Mouse (Mus musculus): ENCODE data around the gene Casp6. TPM values are rescaled to one million over a fixed set of nuclear protein-coding genes. Genes with fewer than 3 reads are reported as not detected.

The Casp6 gene
- polyA plus RNA-seq, 1 experiment from 2014 or later: 81.2 TPM

DNA sequence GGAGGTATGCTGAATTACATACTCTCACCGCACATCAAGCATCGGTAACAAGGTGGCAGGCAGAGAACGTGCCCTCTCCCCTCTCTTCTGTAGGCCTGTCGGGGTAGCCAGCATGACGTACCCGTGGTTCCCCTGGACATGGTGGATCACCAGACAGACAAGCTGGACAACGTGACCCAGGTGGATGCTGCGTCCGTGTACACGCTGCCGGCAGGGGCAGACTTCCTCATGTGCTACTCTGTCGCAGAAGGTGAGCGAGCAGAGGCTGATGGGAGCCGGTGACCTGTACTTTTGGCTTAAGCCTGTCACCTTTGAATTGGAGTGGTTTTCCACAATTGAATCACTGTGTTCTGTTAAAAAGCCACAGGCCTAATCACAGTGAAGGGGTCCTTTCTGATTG, 10.8 kb downstream of the Casp6 start:
- ATAC-seq (replicated peaks; ENCODE audit: low FRiP score, low read depth) (no peak), DNase-seq (ENCODE audit: low spot score) (no peak)
- no peak overlapping the region for H3K4me2 ChIP-seq (ENCODE audit: low read length)
- WGBS: 94% methylated on average over 14 of the region's 14 CpGs
- no peak overlapping the region for H3K9ac ChIP-seq (ENCODE audit: low read depth, low read length)
- TF ChIP-seq CTCF (IDR thresholded peaks at IDR 0.05; ENCODE audit: low read depth): no peak
- H3K4me1 ChIP-seq (replicated peaks; ENCODE audit: insufficient read depth, low read length): no peaks in the 10 kb centered on the region
- H3K9me3 ChIP-seq (replicated peaks; ENCODE audit: low read length): no peaks in the 10 kb centered on the region
- no peak overlapping the region for H3K4me3 ChIP-seq (replicated peaks; ENCODE audit: low read depth, low read length)
- peaks cover 28% of the 10 kb centered on the region for H3K36me3 ChIP-seq (ENCODE audit: insufficient read depth, low read length)
- H3K27me3 ChIP-seq (ENCODE audit: insufficient read depth, low read length): no peaks in the 10 kb centered on the region
- no peak overlapping the region for H3K27ac ChIP-seq

DNA sequence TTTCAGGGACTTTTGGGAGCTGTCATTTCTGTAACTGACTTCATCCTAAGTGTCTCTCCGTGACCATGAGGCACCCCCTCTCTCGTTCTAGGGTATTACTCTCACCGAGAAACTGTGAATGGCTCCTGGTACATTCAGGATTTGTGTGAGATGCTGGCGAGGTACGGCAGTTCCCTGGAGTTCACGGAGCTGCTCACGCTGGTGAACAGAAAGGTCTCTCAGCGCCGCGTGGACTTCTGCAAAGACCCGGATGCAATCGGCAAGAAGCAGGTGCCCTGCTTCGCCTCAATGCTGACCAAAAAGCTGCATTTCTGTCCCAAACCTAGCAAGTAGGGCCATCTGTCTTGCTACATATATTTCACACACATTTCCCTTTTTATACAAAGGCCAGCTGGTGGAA, 12.0 kb downstream of the Casp6 start:
- Histone ChIP-seq H3K9ac (ENCODE audit: low read depth, low read length) (no peak overlapping the region), H3K9me3 (replicated peaks; ENCODE audit: low read length) (no peaks in the 10 kb centered on the region), H3K4me2 (ENCODE audit: low read length) (no peak overlapping the region), H3K4me1 (replicated peaks; ENCODE audit: insufficient read depth, low read length) (no peaks in the 10 kb centered on the region), H3K4me3 (replicated peaks; ENCODE audit: low read depth, low read length) (no peak overlapping the region), H3K36me3 (ENCODE audit: insufficient read depth, low read length) (peaks cover 28% of the 10 kb centered on the region), H3K27me3 (ENCODE audit: insufficient read depth, low read length) (no peaks in the 10 kb centered on the region), H3K27ac (no peak overlapping the region)
- 94% methylated on average over 13 of the region's 13 CpGs for WGBS
- no peak for DNase-seq (ENCODE audit: low spot score)
- no peak for TF ChIP-seq CTCF (IDR thresholded peaks at IDR 0.05; ENCODE audit: low read depth)
- ATAC-seq (replicated peaks; ENCODE audit: low FRiP score, low read depth): no peak

- Histone ChIP-seq H3K27me3 (ENCODE audit: insufficient read depth, low read length) (no peaks in the 10 kb centered on the region), H3K4me3 (replicated peaks; ENCODE audit: low read depth, low read length) (no peak overlapping the region), H3K4me2 (ENCODE audit: low read length) (no peak overlapping the region), H3K27ac (no peak overlapping the region), H3K36me3 (ENCODE audit: insufficient read depth, low read length) (peaks cover 14% of the 10 kb centered on the region), H3K9me3 (replicated peaks; ENCODE audit: low read length) (no peaks in the 10 kb centered on the region), H3K4me1 (replicated peaks; ENCODE audit: insufficient read depth, low read length) (no peaks in the 10 kb centered on the region), H3K9ac (ENCODE audit: low read depth, low read length) (no peak overlapping the region)
- 75% methylated on average over 3 of the region's 3 CpGs for WGBS
- DNase-seq (ENCODE audit: low spot score) (no peak), ATAC-seq (replicated peaks; ENCODE audit: low FRiP score, low read depth) (no peak)
- no peak for TF ChIP-seq CTCF (IDR thresholded peaks at IDR 0.05; ENCODE audit: low read depth)
Measured at GRCm38 (mm10) chr3:129917424-129917823, 16.2 kb downstream of the Casp6 start.

GRCm38 (mm10) chr3:129918434-129918833, 17.2 kb downstream of the Casp6 start:
- 17% methylated on average over 13 of the region's 13 CpGs for WGBS
- Histone ChIP-seq H3K27ac (no peak overlapping the region), H3K9ac (ENCODE audit: low read depth, low read length) (no peak overlapping the region), H3K27me3 (ENCODE audit: insufficient read depth, low read length) (no peaks in the 10 kb centered on the region), H3K4me2 (ENCODE audit: low read length) (no peak overlapping the region), H3K9me3 (replicated peaks; ENCODE audit: low read length) (no peaks in the 10 kb centered on the region), H3K36me3 (ENCODE audit: insufficient read depth, low read length) (peaks cover 9% of the 10 kb centered on the region), H3K4me3 (replicated peaks; ENCODE audit: low read depth, low read length) (no peak overlapping the region), H3K4me1 (replicated peaks; ENCODE audit: insufficient read depth, low read length) (no peaks in the 10 kb centered on the region)
- ATAC-seq (replicated peaks; ENCODE audit: low FRiP score, low read depth) (peak; percentile 54; the same call in 1 of the 2 replicates), DNase-seq (ENCODE audit: low spot score) (peak; percentile 81)
- peak; percentile 83 for TF ChIP-seq CTCF (IDR thresholded peaks at IDR 0.05; ENCODE audit: low read depth)

DNA sequence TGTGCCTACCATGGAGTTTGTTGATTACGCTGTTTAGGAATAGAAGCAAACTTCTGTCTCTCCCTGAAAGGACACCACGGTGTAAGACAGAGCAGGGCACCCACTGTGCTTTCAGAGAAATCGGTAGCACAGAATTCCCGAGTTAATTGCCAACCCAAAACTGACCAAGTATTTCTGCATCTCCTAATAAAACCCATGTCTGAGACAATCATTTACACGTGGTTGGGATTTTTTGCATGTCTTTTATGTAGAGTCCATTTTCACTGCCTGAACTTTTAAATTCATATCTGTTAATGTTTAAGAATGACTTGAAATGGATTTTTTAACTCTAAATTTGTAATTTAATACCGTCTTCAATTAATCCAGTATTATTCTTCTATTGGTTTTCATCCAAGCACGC, 22.4 kb downstream of the Casp6 start:
- Histone ChIP-seq H3K27ac (no peak overlapping the region), H3K4me3 (replicated peaks; ENCODE audit: low read depth, low read length) (no peak overlapping the region), H3K9me3 (replicated peaks; ENCODE audit: low read length) (no peaks in the 10 kb centered on the region), H3K4me1 (replicated peaks; ENCODE audit: insufficient read depth, low read length) (no peaks in the 10 kb centered on the region), H3K4me2 (ENCODE audit: low read length) (no peak overlapping the region), H3K27me3 (ENCODE audit: insufficient read depth, low read length) (no peaks in the 10 kb centered on the region), H3K9ac (ENCODE audit: low read depth, low read length) (no peak overlapping the region), H3K36me3 (ENCODE audit: insufficient read depth, low read length) (no peaks in the 10 kb centered on the region)
- 85% methylated on average over 7 of the region's 7 CpGs for WGBS
- DNase-seq (ENCODE audit: low spot score) (no peak), ATAC-seq (replicated peaks; ENCODE audit: low FRiP score, low read depth) (no peak)
- no peak for TF ChIP-seq CTCF (IDR thresholded peaks at IDR 0.05; ENCODE audit: low read depth)

GRCm38 (mm10) chr3:129925861-129926260, 24.6 kb downstream of the Casp6 start:
- WGBS: 83% methylated on average over 3 of the region's 3 CpGs
- H3K4me3 ChIP-seq (replicated peaks; ENCODE audit: low read depth, low read length): no peak overlapping the region
- no peak for TF ChIP-seq CTCF (IDR thresholded peaks at IDR 0.05; ENCODE audit: low read depth)
- no peaks in the 10 kb centered on the region for H3K9me3 ChIP-seq (replicated peaks; ENCODE audit: low read length)
- no peaks in the 10 kb centered on the region for H3K27me3 ChIP-seq (ENCODE audit: insufficient read depth, low read length)
- no peak overlapping the region for H3K27ac ChIP-seq
- no peak for DNase-seq (ENCODE audit: low spot score)
- H3K4me1 ChIP-seq (replicated peaks; ENCODE audit: insufficient read depth, low read length): no peaks in the 10 kb centered on the region
- H3K9ac ChIP-seq (ENCODE audit: low read depth, low read length): no peak overlapping the region
- no peak for ATAC-seq (replicated peaks; ENCODE audit: low FRiP score, low read depth)
- H3K4me2 ChIP-seq (ENCODE audit: low read length): no peak overlapping the region
- H3K36me3 ChIP-seq (ENCODE audit: insufficient read depth, low read length): no peaks in the 10 kb centered on the region

- TF ChIP-seq CTCF (IDR thresholded peaks at IDR 0.05; ENCODE audit: low read depth): no peak
- 51% methylated on average over 6 of the region's 6 CpGs for WGBS
- DNase-seq (ENCODE audit: low spot score) (no peak), ATAC-seq (replicated peaks; ENCODE audit: low FRiP score, low read depth) (no peak)
- Histone ChIP-seq H3K27ac (no peak overlapping the region), H3K27me3 (ENCODE audit: insufficient read depth, low read length) (no peaks in the 10 kb centered on the region), H3K9ac (ENCODE audit: low read depth, low read length) (no peak overlapping the region), H3K4me3 (replicated peaks; ENCODE audit: low read depth, low read length) (no peak overlapping the region), H3K4me2 (ENCODE audit: low read length) (no peak overlapping the region), H3K9me3 (replicated peaks; ENCODE audit: low read length) (no peaks in the 10 kb centered on the region), H3K4me1 (replicated peaks; ENCODE audit: insufficient read depth, low read length) (no peaks in the 10 kb centered on the region), H3K36me3 (ENCODE audit: insufficient read depth, low read length) (no peaks in the 10 kb centered on the region)
Measured at GRCm38 (mm10) chr3:129930213-129930778, 29.1 kb downstream of the Casp6 start.
